Mouse (Mus musculus) R1 (cell line): ENCODE measurements around the gene Nr2e3.
"Not testable (repeated sequence)": the region's sequence is repeated elsewhere in the genome, so short reads cannot be mapped to it uniquely, and the experiment has no call there.

Experiments
- DNase-seq: peaks from one replicate; pipeline ENCODE4 v3.0.0-alpha.2; 2018; ENCODE audit warnings: low read depth, low spot score

Gene Nr2e3

DNA sequence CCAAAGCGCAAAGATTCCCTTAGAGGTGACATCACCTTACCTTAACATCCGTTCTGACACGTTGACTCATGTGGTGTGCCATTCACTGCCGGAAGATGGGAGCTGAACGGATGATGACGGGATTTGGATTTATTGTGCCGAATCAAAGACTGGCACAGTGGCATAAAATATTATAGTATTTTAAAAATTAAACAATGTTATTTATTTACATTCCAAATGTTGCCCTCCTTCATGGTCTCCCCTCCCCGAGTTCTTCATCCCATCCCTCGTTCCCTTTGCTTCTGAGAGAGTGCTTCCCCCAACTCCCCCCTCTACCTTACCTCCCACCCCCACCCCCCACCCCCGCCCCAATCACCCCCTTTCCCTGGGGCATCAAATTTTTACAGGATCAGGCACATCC, at the start of gene Nr2e3:
TSS of gene Nr2e3 (minus strand) at position 101 of the 400 bp plus-strand sequence.
- DNase-seq, result no peak

- DNase-seq, result no peak
Observed at GRCm38 (mm10) chr9:60008936-60009335, 48.5 kb upstream of the Nr2e3 start.

DNA sequence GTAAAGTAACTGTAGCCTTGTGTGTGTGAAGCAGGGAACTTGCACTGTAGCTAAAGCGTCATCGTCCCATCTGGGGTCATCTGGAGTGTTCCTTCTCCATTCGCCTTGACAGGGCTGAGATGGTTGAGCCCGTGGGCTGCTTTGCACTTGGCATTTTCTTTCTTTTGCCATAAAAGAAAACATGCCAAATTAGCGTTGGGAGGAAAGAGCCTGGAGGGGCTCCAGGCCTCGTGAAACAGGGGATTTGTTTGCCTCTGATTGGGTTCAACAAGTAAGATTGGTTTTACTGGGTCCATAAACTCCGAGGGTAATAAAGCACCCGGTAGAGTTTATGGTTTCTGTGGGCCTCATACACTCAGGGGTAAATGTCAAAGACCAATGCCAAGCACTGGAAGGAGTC, 41.9 kb upstream of the Nr2e3 start:
- DNase-seq, result no peak

DNA sequence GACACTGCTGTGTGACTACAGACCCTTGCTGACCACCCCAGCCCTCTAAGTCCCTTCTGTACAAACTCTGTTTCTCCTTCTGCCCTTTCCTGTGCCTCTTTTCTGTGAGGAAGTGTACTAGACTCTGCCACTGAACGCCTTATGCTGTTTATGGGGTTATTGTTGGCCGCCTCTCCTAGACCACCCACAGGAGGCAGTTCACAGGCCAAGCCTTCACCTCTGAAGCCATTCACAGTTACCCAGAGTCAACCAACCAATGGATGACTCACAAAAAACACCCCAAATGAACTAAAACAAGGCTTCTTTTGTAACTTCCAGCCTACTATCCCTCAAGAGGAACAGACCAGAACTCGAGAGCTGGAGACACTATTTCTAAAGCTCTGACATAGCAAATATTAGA, 41.0 kb upstream of the Nr2e3 start:
- DNase-seq, result no peak

DNA sequence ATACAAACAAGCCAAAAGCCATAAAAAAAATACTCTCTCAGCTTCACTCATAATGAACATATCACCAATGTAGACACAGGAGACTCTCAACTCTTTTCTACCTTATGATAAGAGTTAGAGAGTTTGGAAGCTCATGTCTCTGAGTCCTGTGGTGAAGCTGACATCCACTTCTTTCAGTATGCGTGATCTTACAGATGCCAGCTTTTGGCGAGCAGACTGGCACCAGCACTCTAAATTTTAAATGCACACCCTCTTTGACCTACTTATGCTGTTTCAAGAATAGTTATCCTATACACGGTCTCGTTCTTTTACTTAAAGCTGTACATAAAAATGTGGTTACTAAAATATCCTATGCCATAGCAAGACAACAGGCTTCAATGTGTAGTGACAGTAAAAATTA, 37.3 kb upstream of the Nr2e3 start:
- no peak for DNase-seq

DNA sequence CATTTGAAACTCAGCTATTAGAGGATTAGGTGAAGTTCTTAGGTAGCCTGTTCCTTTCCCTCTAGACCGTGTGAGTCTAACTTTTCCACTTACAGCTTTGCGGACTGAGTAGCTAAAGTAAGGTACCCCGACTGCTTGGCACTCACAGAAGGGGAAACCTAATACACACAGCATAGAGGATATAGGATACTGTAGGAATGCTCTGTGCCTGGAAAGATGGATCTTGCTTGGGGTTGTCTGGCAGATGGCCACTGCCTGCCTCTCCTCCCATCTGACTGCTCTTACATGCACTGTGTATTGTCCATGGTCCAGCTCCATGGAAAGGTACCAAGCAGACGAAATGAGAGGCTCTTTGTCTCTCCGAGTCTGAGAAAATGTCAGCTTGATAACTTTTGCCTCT, 30.9 kb upstream of the Nr2e3 start:
- DNase-seq, result no peak

DNA sequence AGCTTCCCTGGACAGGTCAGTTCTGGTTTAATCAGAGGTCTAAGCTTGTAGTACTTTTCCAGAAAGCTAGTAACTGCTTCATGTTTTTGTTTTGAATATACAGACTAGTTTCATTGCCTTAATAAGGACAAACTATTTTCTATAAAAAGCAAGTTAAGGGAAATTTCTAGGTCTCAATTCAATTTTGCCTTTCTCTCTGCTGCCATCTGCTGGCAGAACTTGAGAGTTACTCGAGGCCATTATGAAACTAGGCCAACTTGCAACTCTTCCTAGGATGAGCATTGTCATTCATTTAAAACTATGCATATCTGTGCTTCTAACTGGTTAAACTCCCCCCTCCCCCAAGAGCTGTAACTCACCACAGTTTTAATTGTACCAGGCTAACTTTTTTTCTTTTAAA, 29.4 kb upstream of the Nr2e3 start:
- peak; percentile 76 for DNase-seq

GRCm38 (mm10) chr9:59985900-59986572, 25.6 kb upstream of the Nr2e3 start:
- DNase-seq, result no peak

- no peak for DNase-seq
Observed at GRCm38 (mm10) chr9:59981116-59981515, 20.7 kb upstream of the Nr2e3 start.

DNA sequence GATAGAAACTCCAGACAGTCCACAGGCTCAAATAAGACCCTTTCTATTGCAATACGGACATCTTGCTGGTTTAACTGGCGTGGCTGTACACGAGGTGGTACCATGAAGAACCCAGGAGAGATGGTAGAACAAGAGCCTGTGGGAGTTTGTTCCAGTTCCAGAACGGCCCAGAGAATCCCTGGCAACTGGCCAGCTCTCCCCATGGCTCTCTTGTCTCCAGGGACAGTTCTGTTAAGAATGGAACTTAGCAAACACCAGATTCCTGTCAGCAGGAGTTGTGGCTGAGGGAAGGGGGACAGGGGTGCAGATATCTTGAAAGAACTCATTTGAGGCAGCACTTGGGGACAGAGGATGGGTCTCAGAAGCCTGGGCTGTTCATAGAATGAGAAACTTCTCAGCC, 10.8 kb upstream of the Nr2e3 start:
- DNase-seq, result no peak

DNA sequence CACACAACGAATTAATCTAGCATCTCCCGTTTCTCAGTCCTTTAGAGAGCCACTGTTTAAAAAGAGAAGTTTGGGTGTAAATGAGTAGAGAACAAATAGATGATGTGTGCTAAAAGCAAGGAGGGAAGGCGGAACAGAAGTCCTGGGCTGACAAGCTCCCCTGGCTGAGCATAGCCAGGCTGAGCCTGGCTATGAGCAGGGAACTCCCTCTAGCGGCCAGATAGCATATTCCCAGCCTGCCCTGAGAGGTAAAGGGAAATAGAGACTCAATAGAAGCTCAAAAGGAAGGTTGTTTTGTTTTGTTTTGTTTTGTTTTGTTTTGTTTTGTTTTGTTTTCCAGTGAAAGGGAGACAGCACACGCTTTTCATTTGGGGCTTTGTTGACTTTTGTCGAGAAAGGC, 8.9 kb upstream of the Nr2e3 start:
- peak; percentile 72 for DNase-seq

DNA sequence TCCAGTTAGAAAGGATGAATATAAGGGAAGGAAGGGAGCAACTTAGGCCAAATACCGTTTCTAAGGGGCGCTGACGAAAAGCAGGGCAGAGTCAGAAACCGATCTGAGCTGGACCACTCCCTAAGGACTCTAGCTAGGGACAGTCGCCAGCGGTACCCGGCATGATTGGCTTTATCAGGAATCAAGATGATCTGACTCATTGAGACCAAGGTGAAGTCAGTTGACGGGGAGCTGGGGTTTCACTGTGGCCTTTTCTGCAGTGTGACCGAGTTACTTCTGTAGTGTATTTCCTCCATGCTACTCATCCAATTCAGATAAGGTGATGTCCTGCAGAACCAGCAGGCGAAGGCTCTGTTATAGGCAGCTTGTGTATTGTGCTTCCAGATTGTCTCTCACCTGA, 4.6 kb upstream of the Nr2e3 start:
- no peak for DNase-seq

DNA sequence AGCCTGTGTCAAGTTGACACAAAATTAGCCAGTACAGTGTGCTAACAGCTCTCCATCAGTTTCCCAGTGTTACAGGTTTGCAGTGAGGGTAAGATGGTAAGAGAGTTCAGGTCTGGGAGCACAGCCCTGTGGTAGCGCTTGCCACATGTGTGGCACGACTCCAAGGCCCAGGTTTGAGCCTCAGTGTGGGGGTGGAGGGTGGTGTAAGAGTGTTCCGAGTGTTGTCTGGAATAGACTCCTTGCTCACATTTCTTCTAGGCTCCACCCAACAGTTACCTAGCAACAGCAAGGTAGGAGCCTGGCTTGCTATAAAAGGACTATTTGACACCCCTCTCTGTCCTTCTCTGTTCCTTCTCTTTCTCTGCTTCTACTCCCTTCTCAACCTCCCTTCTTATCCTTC, 3.9 kb upstream of the Nr2e3 start:
- peak; percentile 68 for DNase-seq

GRCm38 (mm10) chr9:59961201-59961955, 919 bp upstream of the Nr2e3 start:
- no peak for DNase-seq

DNA sequence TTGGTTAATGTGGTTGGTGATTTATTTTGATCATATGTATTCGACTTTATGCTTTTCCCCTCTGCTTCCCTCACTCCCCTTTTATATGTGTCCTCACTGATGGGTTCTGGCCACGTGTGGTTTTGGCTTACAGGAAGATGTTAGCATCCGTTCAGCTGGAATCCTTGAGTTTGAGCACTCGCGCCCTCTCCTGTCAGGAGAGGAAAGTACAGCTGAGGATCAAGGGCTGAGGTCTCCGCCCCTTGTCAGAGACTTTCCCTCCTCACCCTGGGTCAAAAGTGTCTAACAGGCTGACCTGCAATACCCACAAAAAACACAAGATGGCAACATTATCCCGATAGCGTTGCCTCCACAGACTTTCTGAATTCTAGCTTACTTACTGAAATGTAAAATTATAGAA, 1.2 kb downstream of the Nr2e3 start:
- peak; percentile 97 for DNase-seq

GRCm38 (mm10) chr9:59958115-59958514, 2.3 kb downstream of the Nr2e3 start:
- DNase-seq, result not testable (repeated sequence)

GRCm38 (mm10) chr9:59956496-59956895, 4.0 kb downstream of the Nr2e3 start:
- DNase-seq, result peak; percentile 59

- DNase-seq, result no peak
Observed at GRCm38 (mm10) chr9:59955692-59956091, 4.8 kb downstream of the Nr2e3 start.

DNA sequence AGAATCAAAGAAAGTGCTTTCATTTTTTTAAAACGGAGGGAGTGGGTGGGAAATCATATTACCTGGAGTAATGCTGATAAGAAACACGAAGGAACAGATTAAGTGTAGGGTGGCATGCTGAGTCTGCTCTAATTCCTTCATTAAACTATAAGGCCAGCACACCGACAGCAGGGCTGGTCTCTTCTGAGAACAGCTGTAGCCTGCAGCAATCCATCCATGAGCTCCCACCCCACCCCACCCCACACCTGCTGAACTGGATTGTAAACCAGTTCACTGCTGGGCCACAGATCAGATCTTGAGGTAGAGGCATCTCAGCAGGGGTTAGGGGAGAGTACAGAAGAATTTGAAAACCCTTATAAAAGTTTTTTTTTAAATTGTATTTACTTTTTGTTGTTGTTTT, 5.3 kb downstream of the Nr2e3 start:
- no peak for DNase-seq

- DNase-seq, result no peak
Observed at GRCm38 (mm10) chr9:59953556-59953955, 6.9 kb downstream of the Nr2e3 start.

GRCm38 (mm10) chr9:59952515-59953070, 7.9 kb downstream of the Nr2e3 start:
- DNase-seq, result no peak

DNA sequence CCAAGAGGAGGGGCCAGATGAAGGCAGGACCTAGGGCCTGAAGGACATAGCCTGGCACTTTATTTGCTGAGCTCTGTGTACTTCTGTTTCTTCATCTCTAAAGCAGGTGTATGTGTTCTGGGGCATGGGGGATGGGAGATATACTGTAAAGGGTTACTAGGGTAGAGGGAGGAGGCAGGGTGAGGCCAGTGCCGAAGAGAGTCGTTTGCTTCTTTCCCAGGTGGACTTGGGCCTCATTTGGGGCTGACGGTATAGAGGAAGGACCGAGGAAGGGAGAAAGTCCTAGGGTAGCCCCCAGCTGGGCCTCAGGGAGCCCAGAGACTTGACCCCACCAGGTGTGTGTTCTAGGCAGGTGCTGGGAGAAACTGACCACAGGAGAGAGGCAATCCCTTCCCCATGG, 8.5 kb downstream of the Nr2e3 start:
- DNase-seq, result no peak
